Mouse (Mus musculus): Measurements from ENCODE around the gene Dnajb2.
A peak's percentile ranks its signal among the peaks of the same experiment; 100 is the strongest.

Dnajb2 gene

DNA sequence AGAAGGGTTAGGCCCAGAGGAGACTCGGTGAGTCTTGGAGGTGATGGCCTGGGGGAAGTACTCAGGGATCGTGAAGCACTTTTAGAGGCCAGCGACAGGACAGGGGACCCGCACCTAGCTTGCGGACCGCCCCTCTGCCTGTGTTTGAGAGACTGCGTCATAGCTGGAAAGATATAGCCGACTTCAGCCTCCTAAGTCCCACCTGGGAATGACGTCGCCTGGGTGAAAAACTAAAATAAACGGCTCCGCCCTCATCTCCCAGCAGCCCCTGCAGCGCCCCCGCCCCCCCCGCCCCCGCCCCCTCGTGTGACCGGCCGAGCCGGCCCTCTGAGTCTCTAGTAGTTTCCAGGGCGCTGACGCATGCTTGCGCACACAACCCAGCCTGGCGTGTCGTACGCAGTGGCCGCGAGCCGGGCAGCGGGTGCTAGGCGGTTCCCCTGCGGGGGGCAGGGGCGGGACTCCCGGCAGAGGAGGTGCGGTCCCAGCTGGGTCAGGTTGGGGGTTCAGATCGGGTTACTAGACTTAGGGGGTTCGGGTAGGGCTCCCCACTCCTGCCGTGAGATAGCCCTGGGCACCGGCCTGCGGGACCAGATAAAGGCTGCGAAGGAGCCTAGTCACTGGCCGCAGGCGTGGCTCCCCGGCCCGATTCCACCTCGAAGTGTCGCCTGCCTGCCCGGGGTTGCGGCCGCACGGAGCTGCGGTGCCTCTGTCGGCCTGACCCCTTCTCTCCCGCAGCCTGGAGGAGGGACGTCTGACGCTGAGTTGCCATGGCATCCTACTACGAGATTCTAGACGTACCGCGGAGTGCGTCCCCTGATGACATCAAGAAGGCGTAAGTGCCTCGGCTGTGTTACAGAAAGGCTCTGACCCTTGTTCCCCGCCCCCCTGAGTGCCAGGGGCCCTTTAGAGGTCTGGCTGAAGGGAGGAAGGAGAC lies at the start of gene Dnajb2:
Dnajb2 (plus strand) TSS at position 290 of the 934 bp plus-strand sequence.
- peak; percentile 88 for DNase-seq (ENCODE audit: low spot score)

DNA sequence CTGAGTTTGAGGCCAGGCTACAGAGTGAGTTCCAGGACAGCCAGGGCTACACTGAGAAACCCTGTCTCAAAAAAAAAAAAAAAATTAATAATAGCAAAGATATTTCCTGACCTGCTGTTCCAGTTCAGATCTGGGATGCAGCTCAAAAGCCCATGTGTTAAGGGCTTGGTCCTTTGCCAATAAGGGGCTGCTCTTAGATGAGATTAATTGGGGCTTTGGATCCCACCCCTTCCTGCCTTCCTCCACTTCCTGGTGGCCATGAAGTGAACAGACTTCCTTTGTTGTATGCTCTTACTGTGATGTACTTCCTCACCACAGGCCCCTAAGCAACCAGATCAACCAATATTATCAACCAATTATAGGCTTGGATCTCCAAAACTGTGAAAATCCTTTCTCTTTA lies 49.1 kb upstream of the Dnajb2 start:
- no peak for DNase-seq (ENCODE audit: low spot score)

DNA sequence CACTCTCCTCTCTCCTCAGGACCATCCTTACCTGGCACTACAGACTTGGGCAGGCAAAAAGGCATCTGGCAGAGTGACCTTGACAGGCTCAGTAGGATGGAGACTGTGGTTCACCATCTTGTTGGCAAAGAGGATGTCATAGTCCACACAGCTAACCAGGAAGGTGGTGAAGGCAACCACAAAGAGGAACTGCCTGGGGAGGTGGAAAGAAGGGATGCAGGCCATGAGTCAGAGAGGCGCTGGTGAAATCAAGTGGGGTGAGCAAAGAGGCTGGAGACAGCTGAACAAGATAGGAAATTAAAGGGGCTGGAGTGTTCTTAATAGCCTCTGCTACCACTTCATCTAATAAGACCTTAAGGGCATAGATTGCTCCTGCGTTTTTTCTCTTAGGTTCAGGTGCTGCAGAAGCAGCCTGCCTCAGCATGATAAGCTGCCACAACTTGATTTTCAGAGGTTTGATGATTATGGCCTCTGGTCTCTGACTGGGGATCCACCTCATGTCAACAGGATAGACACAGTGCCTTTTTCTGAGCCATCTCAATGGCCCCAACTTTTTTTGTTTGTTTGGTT lies 48.2 kb upstream of the Dnajb2 start:
- DNase-seq (ENCODE audit: low spot score): no peak

DNA sequence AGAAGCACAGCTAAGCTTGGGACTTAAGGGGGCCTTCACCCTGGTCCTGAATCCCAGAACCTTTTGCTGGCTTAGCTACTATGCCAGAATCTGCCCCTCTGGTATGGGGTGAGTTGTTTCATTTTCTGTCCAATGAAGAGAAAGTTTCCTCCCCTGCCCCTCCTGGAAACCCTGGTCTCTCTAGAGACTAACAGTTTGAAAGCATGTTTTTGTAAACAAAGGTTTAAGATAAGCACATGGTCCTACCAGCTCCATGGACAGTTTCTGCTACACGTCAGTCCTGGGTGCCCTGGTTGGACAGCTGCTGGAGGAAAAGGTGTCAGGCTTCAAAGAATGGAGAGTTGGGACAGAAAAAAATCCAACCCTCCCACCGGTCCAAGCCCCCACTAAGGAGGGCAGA lies 45.6 kb upstream of the Dnajb2 start:
- DNase-seq (ENCODE audit: low spot score): no peak

DNA sequence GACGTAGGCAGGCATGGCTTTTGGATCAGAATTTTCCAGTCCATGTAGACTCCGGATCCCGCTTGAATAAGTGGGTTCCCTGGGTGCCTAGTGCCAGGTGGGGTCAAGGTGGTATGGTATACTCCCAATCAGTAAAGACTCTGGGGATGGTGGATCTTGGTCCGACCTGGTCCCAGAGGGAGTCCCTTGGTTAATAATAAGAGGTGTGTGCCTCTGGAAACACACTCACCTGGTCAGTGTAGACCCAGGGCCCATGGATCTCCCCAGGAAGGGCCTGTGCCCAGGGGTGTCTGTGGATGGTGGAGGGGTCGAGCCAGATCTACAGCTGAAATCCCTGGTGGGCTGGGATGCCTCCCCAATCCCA lies 45.0 kb upstream of the Dnajb2 start:
- no peak for DNase-seq (ENCODE audit: low spot score)

DNA sequence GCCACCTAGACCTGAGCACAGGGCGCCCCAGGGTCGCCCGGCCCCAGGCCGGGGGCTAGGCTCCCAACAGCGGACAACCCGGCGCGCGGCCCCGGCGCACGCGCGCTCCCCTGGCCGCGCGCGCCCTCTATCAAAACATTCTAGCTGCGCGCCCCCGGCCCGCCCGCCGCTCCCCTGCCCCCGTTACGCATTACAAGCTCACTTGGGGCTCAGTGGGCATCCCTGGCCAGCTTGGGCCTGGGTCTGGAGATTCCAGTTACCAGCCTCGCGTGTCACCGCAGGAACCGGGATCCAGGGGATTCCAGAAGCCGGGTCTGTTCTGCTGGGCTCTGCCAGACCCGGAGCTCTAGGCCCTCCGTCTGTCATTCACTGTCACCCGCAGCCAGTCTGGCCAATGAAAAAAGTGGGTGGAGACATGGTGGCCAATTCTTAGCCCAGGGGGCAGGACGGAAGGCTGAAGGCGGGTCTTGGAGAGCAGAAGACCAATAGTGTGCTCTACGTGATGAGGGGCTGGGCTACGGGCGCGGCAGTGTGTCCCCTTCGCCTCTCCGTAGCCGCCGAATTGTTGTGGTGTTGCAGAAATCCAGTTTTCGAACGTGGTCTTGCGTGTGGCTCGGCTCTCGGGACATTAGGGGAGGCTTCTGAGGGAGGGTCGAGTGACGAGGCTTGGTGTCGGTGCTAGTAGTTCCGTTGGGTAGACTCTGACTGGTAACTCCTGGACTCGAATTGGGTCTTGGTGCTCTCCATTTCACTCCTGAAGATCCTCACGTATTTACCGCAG lies 44.4 kb upstream of the Dnajb2 start, which contains the start of the genes Ankzf1 and Atg9a:
Ankzf1 (plus strand) TSS at position 530 of the 781 bp plus-strand sequence.
Atg9a (minus strand) TSS at position 575 of the 781 bp plus-strand sequence.
- DNase-seq (ENCODE audit: low spot score): peak; percentile 97

DNA sequence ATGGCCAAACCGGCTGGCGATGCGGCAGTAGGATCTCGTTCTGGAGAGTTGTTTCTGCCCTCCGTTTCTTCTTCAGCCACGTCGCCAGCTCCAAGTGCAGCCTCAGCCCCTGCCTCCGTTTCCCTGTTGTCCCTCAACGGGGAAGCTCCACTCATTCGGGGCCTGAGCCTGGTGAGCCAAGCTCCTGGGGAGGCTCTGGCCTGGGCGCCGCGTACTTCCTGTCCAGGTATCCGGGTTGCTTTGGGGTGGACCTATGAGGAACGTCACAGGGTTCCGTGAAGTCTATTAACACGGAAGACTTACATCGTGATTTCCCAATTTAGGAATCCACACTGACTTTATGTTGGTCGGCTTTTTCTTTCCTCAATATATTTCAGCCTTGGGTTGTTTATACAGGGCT lies 43.8 kb upstream of the Dnajb2 start:
- no peak for DNase-seq (ENCODE audit: low spot score)

DNA sequence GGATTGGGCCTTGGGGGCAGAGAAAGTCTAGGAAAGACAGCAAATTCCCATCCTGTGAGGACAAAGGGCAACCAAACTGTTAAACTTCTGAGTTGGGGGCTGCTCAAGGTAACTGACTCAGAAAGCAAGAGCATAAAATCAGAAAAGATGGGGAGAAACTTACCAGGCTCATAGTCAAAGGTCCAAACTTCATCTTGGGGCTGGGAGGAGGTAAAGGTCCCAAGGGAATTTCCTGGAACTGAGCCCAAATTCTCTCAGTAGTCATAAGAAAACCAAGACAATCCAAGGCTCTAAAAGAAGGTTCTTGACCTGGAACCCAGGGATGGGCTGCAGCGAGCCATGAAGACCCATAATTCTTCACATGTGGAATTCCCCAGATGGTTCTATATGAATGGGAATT lies 35.0 kb upstream of the Dnajb2 start:
- no peak for DNase-seq (ENCODE audit: low spot score)

DNA sequence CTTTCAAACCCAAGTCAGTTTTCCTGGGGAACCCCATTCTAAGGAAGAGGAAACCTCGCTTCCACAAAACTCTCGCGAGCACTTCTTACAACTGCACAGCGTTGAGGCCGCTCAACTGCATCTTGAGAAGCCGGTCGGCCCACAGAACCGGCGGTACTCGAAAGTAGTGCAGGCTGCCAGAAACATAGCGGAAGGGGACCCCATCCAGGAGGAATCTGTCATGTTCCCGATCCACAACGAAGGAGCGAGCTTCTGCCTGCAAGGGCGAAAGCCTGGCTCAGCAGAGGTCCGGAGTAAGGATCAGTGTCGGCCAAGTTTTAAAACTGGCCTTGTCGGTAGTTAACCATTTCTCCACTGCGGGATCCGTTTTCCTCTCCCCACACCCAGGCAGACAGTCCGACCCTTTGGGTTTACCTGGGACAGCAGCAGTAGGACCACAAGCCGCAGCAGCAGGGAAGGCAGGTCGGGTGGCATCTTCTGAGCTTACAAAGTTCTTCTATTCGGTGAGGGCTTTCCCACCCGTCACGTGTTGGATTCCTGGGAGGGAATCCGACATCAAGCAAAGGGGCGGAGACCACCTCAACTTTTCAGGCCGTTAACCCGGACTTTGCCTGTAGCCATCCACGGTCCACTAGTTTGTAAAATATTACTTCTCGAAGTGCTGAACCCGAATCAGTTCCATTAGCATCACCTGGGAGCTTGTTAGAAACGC lies 27.1 kb upstream of the Dnajb2 start:
- DNase-seq (ENCODE audit: low spot score): peak; percentile 25

DNA sequence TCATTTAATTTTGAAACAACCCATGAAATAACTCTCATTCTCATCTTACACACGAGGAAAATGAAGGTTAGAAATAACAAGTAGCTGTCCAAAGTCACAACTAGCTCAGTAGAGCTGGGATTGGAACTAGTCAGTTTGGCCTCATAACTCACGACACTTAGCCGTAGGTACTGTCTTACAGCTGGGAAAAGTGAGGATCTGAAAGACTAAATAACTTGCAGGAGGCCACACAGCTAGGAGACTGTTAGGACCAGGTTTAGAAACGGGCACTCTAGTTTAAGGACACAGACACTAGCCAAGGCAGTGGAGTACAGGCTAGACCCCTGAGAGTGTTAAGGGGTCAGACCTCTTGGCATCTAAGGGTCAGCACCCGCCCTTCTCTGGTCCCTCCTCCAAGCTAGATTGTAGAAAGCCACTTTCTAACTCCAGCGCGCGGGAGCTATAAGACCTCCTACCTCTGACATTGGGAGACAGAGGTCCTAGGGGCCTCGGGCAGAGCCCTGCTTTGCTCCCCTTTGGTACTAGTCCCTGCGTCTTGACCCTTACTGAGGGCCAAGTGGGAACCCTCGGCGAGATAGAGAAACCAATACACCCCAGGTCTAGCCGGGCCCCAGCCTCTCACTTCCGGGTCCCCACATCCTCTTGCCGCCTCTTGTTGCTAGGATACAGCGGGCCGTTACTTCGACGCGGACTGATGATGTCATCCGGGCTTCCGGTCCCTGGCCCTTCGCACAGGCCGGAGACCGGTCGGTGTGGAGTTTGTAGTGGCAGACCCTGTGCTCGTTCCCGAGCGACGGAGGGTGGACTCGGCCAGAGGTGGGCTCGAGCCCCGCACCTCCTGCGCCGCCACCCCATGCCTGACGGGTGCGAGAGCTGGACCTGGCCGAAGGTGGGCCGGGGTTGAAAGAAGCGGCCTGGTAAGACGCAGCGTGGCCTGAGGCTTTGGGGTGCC lies 25.8 kb upstream of the Dnajb2 start, which contains the start of the genes Glb1l and Stk16:
Glb1l (minus strand) TSS at position 678 of the 952 bp plus-strand sequence.
Stk16 (plus strand) TSS at position 703 of the 952 bp plus-strand sequence.
- peak; percentile 92 for DNase-seq (ENCODE audit: low spot score)

DNA sequence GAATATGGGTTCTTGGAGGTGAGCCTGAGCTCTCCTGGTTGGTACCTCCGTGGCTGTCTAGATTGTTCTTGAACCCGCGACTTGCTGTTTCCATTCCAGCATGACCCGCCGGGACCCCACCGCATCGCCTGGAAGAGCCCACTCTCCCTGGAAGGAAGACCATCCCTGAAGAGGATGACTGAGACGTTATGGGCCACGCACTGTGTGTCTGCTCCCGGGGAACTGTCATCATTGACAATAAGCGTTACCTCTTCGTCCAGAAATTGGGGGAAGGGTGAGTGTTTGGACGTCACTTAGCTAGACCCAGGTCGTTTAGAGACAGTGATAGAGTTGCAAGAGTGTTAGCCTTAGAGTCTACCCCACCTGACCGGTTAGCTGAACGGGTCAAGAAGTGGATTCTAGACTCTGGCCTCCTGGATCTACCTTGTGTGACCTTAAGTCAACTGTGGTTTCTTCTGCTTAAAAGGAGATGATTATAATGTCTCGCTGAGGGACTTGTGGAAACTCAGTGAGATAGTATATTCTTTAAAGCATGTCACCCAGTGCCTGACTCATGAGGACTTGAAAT lies 25.0 kb upstream of the Dnajb2 start:
- no peak for DNase-seq (ENCODE audit: low spot score)

DNA sequence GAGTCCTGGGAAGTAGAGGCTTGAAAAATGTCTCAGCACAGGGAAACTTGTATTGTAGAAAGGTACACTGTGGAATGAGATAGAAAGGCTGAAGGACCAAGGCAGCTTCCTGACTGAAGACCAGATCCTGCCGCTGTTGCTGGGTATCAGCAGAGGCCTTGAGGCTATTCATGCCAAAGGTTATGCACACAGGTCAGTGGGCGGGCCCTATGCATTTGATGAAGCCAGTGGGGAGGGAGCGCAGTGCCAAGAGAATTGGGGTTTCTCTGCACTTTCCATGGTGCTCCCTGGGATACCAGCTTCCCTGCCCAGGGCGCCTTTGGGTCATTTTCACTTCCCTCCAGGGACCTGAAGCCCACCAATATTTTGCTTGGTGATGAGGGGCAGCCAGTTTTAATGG lies 23.7 kb upstream of the Dnajb2 start:
- no peak for DNase-seq (ENCODE audit: low spot score)

DNA sequence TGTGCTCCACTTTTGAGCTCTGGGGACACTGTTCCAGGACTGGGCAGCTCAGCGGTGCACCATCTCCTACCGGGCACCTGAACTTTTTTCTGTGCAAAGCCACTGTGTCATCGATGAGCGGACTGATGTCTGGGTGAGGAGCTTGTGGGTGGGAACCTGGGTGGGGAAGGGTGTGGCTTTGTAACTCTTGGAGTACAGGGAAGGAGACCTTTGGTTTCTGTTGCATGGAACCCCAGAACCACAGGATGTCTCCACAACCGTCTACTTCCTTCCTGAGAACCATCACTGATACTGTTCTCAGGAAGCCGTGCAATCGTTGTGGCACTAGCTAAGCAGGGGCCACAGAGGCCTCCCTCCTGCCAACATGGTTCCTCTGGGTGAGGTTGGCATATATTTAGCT lies 23.1 kb upstream of the Dnajb2 start:
- peak; percentile 34 for DNase-seq (ENCODE audit: low spot score)

DNA sequence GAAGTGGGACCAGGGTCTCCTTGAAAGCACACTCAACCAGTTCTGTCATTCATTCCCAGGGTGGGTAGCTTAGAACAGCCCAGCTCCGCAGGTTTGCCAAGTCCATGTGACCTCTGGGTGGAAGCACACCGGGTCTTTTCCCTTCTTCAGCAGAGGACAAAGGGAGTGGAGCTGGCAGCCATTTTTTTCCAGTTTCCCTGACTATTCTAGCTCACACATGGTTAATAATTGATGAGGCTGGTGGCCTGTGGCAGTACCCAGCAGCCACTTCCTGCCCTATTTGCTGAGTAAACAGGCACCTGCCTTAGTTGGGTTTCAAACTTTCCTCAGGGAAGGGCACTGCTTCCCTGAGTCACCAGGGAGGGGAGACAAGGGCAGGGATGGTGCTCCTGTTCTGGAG lies 21.8 kb upstream of the Dnajb2 start:
- DNase-seq (ENCODE audit: low spot score): no peak

DNA sequence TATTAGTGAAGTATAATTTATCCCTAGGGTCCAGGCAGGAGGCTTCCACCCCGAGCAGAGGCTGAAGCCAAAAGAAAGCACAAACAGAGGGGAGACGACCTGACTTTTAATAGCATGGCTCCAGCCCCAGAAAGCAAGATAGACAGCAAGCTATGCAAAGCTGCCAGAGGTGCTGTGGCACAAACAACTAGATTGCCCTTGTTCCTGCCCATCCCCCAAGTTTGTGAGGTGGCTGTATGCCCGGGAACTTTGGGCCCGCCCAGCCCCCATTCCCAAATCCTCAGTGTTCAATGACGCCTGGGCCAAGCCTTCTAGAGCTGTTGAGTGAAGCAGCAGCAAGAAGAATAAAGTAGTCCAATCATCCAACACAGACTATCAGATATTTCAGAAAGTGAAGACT lies 21.3 kb upstream of the Dnajb2 start:
- no peak for DNase-seq (ENCODE audit: low spot score)

DNA sequence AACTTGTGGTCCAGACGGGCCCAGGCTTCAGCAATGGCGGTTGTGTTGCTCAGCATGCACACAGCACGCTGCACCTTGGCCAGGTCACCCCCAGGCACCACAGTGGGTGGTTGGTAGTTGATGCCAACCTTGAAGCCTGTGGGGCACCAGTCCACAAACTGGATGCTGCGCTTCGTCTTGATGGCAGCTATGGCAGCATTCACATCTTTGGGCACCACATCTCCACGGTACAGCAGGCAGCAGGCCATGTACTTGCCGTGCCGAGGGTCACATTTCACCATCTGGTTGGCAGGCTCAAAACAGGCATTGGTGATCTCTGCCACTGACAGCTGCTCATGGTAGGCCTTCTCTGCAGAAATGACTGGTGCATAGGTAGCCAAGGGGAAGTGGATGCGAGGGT lies 20.4 kb upstream of the Dnajb2 start:
- no peak for DNase-seq (ENCODE audit: low spot score)

DNA sequence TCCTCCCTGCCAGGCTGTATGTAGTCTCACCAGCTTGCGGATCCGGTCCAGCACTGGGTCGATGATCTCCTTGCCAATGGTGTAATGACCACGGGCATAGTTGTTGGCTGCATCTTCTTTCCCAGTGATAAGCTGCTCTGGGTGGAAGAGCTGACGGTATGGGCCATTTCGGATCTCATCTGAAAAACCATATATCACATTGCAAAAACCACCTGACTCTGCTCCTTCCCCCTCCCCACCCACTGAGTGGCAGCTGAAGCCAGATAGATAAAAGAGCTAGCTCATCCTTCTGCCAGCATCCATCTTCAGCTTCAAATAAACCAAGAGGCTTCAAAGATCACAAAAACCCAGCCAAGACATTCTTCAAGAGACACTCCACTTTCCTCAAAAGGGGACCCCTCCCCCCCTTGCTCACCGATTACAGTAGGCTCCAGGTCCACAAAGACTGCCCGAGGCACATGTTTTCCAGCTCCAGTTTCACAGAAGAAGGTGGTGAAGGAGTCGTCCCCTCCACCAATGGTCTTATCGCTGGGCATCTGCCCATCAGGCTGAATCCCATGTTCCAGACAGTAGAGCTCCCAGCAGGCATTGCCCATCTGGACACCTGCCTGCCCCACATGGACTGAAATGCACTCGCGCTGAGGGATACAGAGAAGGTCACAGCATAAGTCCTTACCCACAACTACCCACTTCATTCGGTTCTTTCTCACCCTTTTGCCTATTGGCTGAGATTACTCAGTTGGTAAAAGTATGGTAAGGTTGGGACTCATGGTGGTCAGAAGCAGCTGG lies 19.2 kb upstream of the Dnajb2 start:
- no peak for DNase-seq (ENCODE audit: low spot score)

DNA sequence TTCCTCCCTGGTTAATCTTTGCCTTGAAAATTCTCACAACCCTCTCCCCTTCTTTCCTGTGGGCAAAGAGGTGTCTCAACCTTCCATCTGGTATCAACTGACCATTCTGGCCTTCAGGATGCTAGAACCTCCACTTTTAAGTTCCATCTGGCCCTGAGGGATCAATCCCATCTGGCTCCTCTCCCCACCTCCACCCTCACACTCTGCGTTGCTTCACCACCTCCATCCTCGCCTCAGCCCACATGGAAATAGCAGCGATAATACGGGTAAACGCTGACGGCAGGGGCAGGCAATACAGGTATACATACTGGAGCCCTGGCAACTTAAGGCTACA lies 18.3 kb upstream of the Dnajb2 start:
- DNase-seq (ENCODE audit: low spot score): no peak

DNA sequence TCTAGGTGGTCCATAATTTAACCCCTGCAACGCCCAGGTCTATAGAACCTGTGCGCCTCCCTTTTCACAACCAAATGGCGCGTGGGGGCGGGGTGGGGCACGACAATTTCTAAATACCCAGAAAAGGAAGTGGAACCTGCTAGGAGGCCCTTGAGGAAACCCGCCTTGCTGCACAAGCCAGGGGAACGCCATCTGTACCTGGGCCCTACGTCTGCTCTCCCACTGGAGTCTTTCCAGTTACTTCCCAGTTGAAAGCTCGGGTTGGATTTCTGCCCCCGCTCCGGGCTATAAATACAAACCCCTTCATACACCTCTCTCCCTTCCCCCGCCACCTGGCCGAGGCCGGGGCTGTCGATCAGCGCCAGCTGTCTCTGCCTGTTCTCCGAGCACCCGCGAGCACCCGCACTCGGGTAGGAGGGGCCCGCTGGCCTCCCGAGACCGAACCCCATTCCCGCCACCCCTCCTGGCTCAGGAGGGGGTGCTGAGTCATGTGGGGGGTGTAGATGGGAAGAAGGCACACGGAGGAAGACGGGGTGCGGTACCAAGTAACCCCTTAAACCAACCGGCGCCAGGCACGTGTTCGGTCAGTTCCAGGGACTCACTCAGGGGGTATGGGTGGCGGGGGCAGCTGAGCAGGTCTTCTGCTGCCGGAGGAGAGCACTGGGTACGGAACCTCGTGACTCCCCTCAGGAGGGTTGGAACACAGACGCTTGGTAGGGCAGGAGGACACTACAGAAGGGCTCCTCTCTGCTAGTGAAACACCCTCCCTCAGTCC lies 17.8 kb upstream of the Dnajb2 start:
- DNase-seq (ENCODE audit: low spot score): peak; percentile 64
